Mouse (Mus musculus): Measurements from ENCODE around the gene Atf3. TPM values are rescaled to one million over a fixed set of nuclear protein-coding genes. Genes with fewer than 3 reads are reported as not detected.
A peak's percentile ranks its signal among the peaks of the same experiment; 100 is the strongest.

Atf3 gene
- polyA plus RNA-seq, 1 experiment from 2014 or later, result 3.2 TPM

- Histone ChIP-seq H3K9ac (ENCODE audit: low read depth, low read length) (no peak overlapping the region), H3K4me2 (ENCODE audit: low read length) (no peak overlapping the region), H3K4me1 (replicated peaks; ENCODE audit: insufficient read depth, low read length) (no peaks in the 10 kb centered on the region), H3K4me3 (replicated peaks; ENCODE audit: low read depth, low read length) (no peak overlapping the region), H3K27me3 (ENCODE audit: insufficient read depth, low read length) (no peaks in the 10 kb centered on the region), H3K27ac (no peak overlapping the region), H3K9me3 (replicated peaks; ENCODE audit: low read length) (no peaks in the 10 kb centered on the region), H3K36me3 (ENCODE audit: insufficient read depth, low read length) (no peaks in the 10 kb centered on the region)
- no peak for TF ChIP-seq CTCF (IDR thresholded peaks at IDR 0.05; ENCODE audit: low read depth)
- ATAC-seq (replicated peaks; ENCODE audit: low FRiP score, low read depth), result no peak
- 85% methylated on average over 9 of the region's 9 CpGs for WGBS
- DNase-seq (ENCODE audit: low spot score), result no peak
Observed at GRCm38 (mm10) chr1:191200816-191201602, 16.8 kb downstream of the Atf3 start.

- H3K27me3 ChIP-seq (ENCODE audit: insufficient read depth, low read length), result no peaks in the 10 kb centered on the region
- 74% methylated on average over 7 of the region's 7 CpGs for WGBS
- no peaks in the 10 kb centered on the region for H3K9me3 ChIP-seq (replicated peaks; ENCODE audit: low read length)
- DNase-seq (ENCODE audit: low spot score) (no peak), ATAC-seq (replicated peaks; ENCODE audit: low FRiP score, low read depth) (no peak)
- no peak overlapping the region for H3K27ac ChIP-seq
- no peak overlapping the region for H3K4me2 ChIP-seq (ENCODE audit: low read length)
- H3K4me1 ChIP-seq (replicated peaks; ENCODE audit: insufficient read depth, low read length), result 0 out of 2 replicates have a peak, but pooled peaks cover 4% of the 10 kb centered on the region
- no peak for TF ChIP-seq CTCF (IDR thresholded peaks at IDR 0.05; ENCODE audit: low read depth)
- H3K4me3 ChIP-seq (replicated peaks; ENCODE audit: low read depth, low read length), result no peak overlapping the region
- H3K36me3 ChIP-seq (ENCODE audit: insufficient read depth, low read length), result no peaks in the 10 kb centered on the region
- no peak overlapping the region for H3K9ac ChIP-seq (ENCODE audit: low read depth, low read length)
Observed at GRCm38 (mm10) chr1:191197916-191198315, 19.9 kb downstream of the Atf3 start.

GRCm38 (mm10) chr1:191196016-191196415, 21.8 kb downstream of the Atf3 start:
- no peak overlapping the region for H3K9ac ChIP-seq (ENCODE audit: low read depth, low read length)
- H3K4me2 ChIP-seq (ENCODE audit: low read length), result no peak overlapping the region
- H3K4me3 ChIP-seq (replicated peaks; ENCODE audit: low read depth, low read length), result no peak overlapping the region
- H3K27ac ChIP-seq, result no peak overlapping the region
- WGBS, result 87% methylated on average over 6 of the region's 6 CpGs
- 0 out of 2 replicates have a peak, but pooled peaks cover 4% of the 10 kb centered on the region for H3K4me1 ChIP-seq (replicated peaks; ENCODE audit: insufficient read depth, low read length)
- no peak for TF ChIP-seq CTCF (IDR thresholded peaks at IDR 0.05; ENCODE audit: low read depth)
- DNase-seq (ENCODE audit: low spot score) (no peak), ATAC-seq (replicated peaks; ENCODE audit: low FRiP score, low read depth) (no peak)
- no peaks in the 10 kb centered on the region for H3K36me3 ChIP-seq (ENCODE audit: insufficient read depth, low read length)
- H3K27me3 ChIP-seq (ENCODE audit: insufficient read depth, low read length), result no peaks in the 10 kb centered on the region
- H3K9me3 ChIP-seq (replicated peaks; ENCODE audit: low read length), result no peaks in the 10 kb centered on the region

- H3K36me3 ChIP-seq (ENCODE audit: insufficient read depth, low read length), result no peaks in the 10 kb centered on the region
- no peaks in the 10 kb centered on the region for H3K27me3 ChIP-seq (ENCODE audit: insufficient read depth, low read length)
- H3K9me3 ChIP-seq (replicated peaks; ENCODE audit: low read length), result no peaks in the 10 kb centered on the region
- H3K4me1 ChIP-seq (replicated peaks; ENCODE audit: insufficient read depth, low read length), result 0 out of 2 replicates have a peak, but pooled peaks cover 4% of the 10 kb centered on the region
- H3K27ac ChIP-seq, result no peak overlapping the region
- H3K4me2 ChIP-seq (ENCODE audit: low read length), result peak overlapping the region; percentile 47
- no peak overlapping the region for H3K9ac ChIP-seq (ENCODE audit: low read depth, low read length)
- ATAC-seq (replicated peaks; ENCODE audit: low FRiP score, low read depth) (peak; percentile 71), DNase-seq (ENCODE audit: low spot score) (peak; percentile 81)
- no peak overlapping the region for H3K4me3 ChIP-seq (replicated peaks; ENCODE audit: low read depth, low read length)
- 9% methylated on average over 14 of the region's 14 CpGs for WGBS
- TF ChIP-seq CTCF (IDR thresholded peaks at IDR 0.05; ENCODE audit: low read depth), result peak; percentile 59
Observed at GRCm38 (mm10) chr1:191193657-191194424, 24.0 kb downstream of the Atf3 start.

- no peak overlapping the region for H3K27ac ChIP-seq
- H3K9ac ChIP-seq (ENCODE audit: low read depth, low read length), result no peak overlapping the region
- H3K4me2 ChIP-seq (ENCODE audit: low read length), result no peak overlapping the region
- 88% methylated on average over 6 of the region's 6 CpGs for WGBS
- DNase-seq (ENCODE audit: low spot score) (no peak), ATAC-seq (replicated peaks; ENCODE audit: low FRiP score, low read depth) (no peak)
- no peaks in the 10 kb centered on the region for H3K27me3 ChIP-seq (ENCODE audit: insufficient read depth, low read length)
- H3K36me3 ChIP-seq (ENCODE audit: insufficient read depth, low read length), result no peaks in the 10 kb centered on the region
- no peaks in the 10 kb centered on the region for H3K9me3 ChIP-seq (replicated peaks; ENCODE audit: low read length)
- no peak overlapping the region for H3K4me3 ChIP-seq (replicated peaks; ENCODE audit: low read depth, low read length)
- H3K4me1 ChIP-seq (replicated peaks; ENCODE audit: insufficient read depth, low read length), result 0 out of 2 replicates have a peak, but pooled peaks cover 4% of the 10 kb centered on the region
- no peak for TF ChIP-seq CTCF (IDR thresholded peaks at IDR 0.05; ENCODE audit: low read depth)
Observed at GRCm38 (mm10) chr1:191192751-191193150, 25.1 kb downstream of the Atf3 start.

- Histone ChIP-seq H3K4me2 (ENCODE audit: low read length) (no peak overlapping the region), H3K27me3 (ENCODE audit: insufficient read depth, low read length) (0 out of 2 replicates have a peak, but pooled peaks cover under 1% of the 10 kb centered on the region), H3K27ac (no peak overlapping the region), H3K9ac (ENCODE audit: low read depth, low read length) (no peak overlapping the region), H3K9me3 (replicated peaks; ENCODE audit: low read length) (no peaks in the 10 kb centered on the region), H3K4me1 (replicated peaks; ENCODE audit: insufficient read depth, low read length) (0 out of 2 replicates have a peak, but pooled peaks cover 4% of the 10 kb centered on the region), H3K4me3 (replicated peaks; ENCODE audit: low read depth, low read length) (no peak overlapping the region), H3K36me3 (ENCODE audit: insufficient read depth, low read length) (no peaks in the 10 kb centered on the region)
- DNase-seq (ENCODE audit: low spot score), result no peak
- ATAC-seq (replicated peaks; ENCODE audit: low FRiP score, low read depth), result no peak
- TF ChIP-seq CTCF (IDR thresholded peaks at IDR 0.05; ENCODE audit: low read depth), result no peak
- 53% methylated on average over 6 of the region's 6 CpGs for WGBS
Observed at GRCm38 (mm10) chr1:191192213-191192612, 25.6 kb downstream of the Atf3 start.

All from kidney, postnatal 0 days (tissue).